Mouse (Mus musculus) MEL (cell line): ENCODE measurements around the gene Ap3m1. TPM values are rescaled to one million over a fixed set of nuclear protein-coding genes. Genes with fewer than 3 reads are reported as not detected.

Experiments used
- DNase-seq: peaks from one replicate; pipeline ENCODE4 v3.0.0; 2011; ENCODE audit warnings: low read depth, low spot score
- H3K27ac ChIP-seq: 2 replicates; pipeline ENCODE4 v1.5.1; 2012; ENCODE audit warnings: low read depth, mild to moderate bottlenecking, control low read depth, low read length, moderate library complexity; ENCODE audit not compliant: control insufficient read depth
- H3K27me3 ChIP-seq, 2 experiments: fragments of 150-350 bp in 1 of 2; sonication (generic) in 1 of 2; 2 replicates each; pipeline ENCODE4 v1.6.1; 2012; ENCODE audit warnings: low read length in 2 of 2, mild to moderate bottlenecking in 2 of 2, improper control_type of control experiment in 1 of 2, moderate library complexity in 1 of 2; ENCODE audit not compliant: insufficient read depth in 2 of 2, control insufficient read depth in 1 of 2
- H3K36me3 ChIP-seq, 2 experiments: 2 replicates each; pipeline ENCODE4 v1.6.1; 2012 to 2014; ENCODE audit warnings: low read length in 2 of 2, improper control_type of control experiment in 1 of 2, inconsistent platforms in 1 of 2, mild to moderate bottlenecking in 1 of 2; ENCODE audit not compliant: insufficient read depth in 2 of 2, control insufficient read depth in 1 of 2
- H3K4me1 ChIP-seq, 2 experiments: fragments of 150-350 bp in 1 of 2; sonication (generic) in 1 of 2; 2 replicates each; pipeline ENCODE4 v1.6.1; 2012; ENCODE audit warnings: low read length in 2 of 2, improper control_type of control experiment in 1 of 2, mild to moderate bottlenecking in 1 of 2; ENCODE audit not compliant: insufficient read depth in 2 of 2, control insufficient read depth in 1 of 2
- H3K4me3 ChIP-seq, 2 experiments: fragments of 150-350 bp in 1 of 2; sonication (generic) in 1 of 2; 2 replicates each; pipeline ENCODE4 v1.5.1; 2012; ENCODE audit warnings: low read depth in 2 of 2, low read length in 2 of 2, mild to moderate bottlenecking in 2 of 2, moderate library complexity in 2 of 2, control low read depth in 1 of 2, improper control_type of control experiment in 1 of 2; ENCODE audit not compliant: control insufficient read depth in 1 of 2, insufficient read depth in 1 of 2
- H3K79me2 ChIP-seq: 2 replicates; pipeline ENCODE4 v1.6.1; 2012; ENCODE audit warnings: mild to moderate bottlenecking, low read length, moderate library complexity; ENCODE audit not compliant: control insufficient read depth, poor library complexity, insufficient read depth
- H3K9ac ChIP-seq: 2 replicates; pipeline ENCODE4 v1.6.1; 2012; ENCODE audit warnings: low read depth, mild to moderate bottlenecking, control low read depth, low read length, moderate library complexity; ENCODE audit not compliant: control insufficient read depth, poor library complexity, severe bottlenecking
- H3K9me3 ChIP-seq: fragments of 150-350 bp; sonication (generic); replicated peaks from 2 replicates; pipeline ENCODE4 v1.6.1; 2012; ENCODE audit warnings: mild to moderate bottlenecking, low read length, improper control_type of control experiment, moderate library complexity; ENCODE audit not compliant: insufficient read depth
- CHD2 ChIP-seq: IDR thresholded peaks from 2 replicates; pipeline ENCODE4 v1.6.1; 2011; ENCODE audit warnings: low read length, improper control_type of control experiment
- CTCF ChIP-seq, 3 experiments: IDR thresholded peaks in 2 of 3; conservative IDR thresholded peaks in 1 of 3; 2 replicates each; pipeline ENCODE4 v1.5.1; 2011 to 2012; ENCODE audit warnings: low read length in 3 of 3, low read depth in 2 of 3, mild to moderate bottlenecking in 2 of 3, improper control_type of control experiment in 1 of 3, inconsistent platforms in 1 of 3, mixed read lengths in 1 of 3, moderate library complexity in 1 of 3; ENCODE audit not compliant: control insufficient read depth in 1 of 3, insufficient read depth in 1 of 3, poor library complexity in 1 of 3, severe bottlenecking in 1 of 3
- E2F4 ChIP-seq: IDR thresholded peaks from 2 replicates; pipeline ENCODE4 v1.6.1; 2011; ENCODE audit warnings: low read depth, low read length, improper control_type of control experiment, borderline replicate concordance
- ELF1 ChIP-seq: IDR thresholded peaks from 2 replicates; pipeline ENCODE4 v1.6.1; 2014; ENCODE audit warnings: low read depth, mild to moderate bottlenecking, inconsistent platforms, low read length, improper control_type of control experiment, moderate library complexity
- GABPA ChIP-seq: IDR thresholded peaks from 2 replicates; pipeline ENCODE4 v1.6.1; 2012; ENCODE audit warnings: low read depth, mild to moderate bottlenecking, inconsistent platforms, low read length, improper control_type of control experiment, moderate library complexity
- GATA1 ChIP-seq: IDR thresholded peaks from 2 replicates; pipeline ENCODE4 v1.6.1; 2011; ENCODE audit warnings: low read depth, low read length, improper control_type of control experiment
- HCFC1 ChIP-seq: IDR thresholded peaks from 2 replicates; pipeline ENCODE4 v1.6.1; 2012; ENCODE audit warnings: low read depth, mild to moderate bottlenecking, inconsistent platforms, low read length, improper control_type of control experiment, moderate library complexity
- KAT2A ChIP-seq: conservative IDR thresholded peaks from 2 replicates; pipeline ENCODE4 v1.6.1; 2012; ENCODE audit warnings: low read depth, low read length, improper control_type of control experiment, inconsistent platforms
- MAFK ChIP-seq: IDR thresholded peaks from 2 replicates; pipeline ENCODE4 v1.6.1; 2011; ENCODE audit warnings: low read depth, mild to moderate bottlenecking, low read length, improper control_type of control experiment, borderline replicate concordance
- MAX ChIP-seq: IDR thresholded peaks from 2 replicates; pipeline ENCODE4 v1.6.1; 2011; ENCODE audit warnings: low read length, improper control_type of control experiment
- MAZ ChIP-seq: IDR thresholded peaks from 2 replicates; pipeline ENCODE4 v1.6.1; 2012; ENCODE audit warnings: low read depth, mild to moderate bottlenecking, inconsistent platforms, low read length, improper control_type of control experiment
- MEF2A ChIP-seq: IDR thresholded peaks from 2 replicates; pipeline ENCODE4 v1.6.1; 2014; ENCODE audit warnings: low read depth, mild to moderate bottlenecking, inconsistent platforms, low read length, improper control_type of control experiment; ENCODE audit not compliant: poor library complexity, insufficient replicate concordance, severe bottlenecking; ENCODE audit errors: extremely low read depth
- MYB ChIP-seq: IDR thresholded peaks from 2 replicates; pipeline ENCODE4 v1.6.1; 2011; ENCODE audit warnings: mild to moderate bottlenecking, low read depth, low read length, improper control_type of control experiment
- NELFE ChIP-seq: IDR thresholded peaks from 2 replicates; pipeline ENCODE4 v1.6.1; 2011; ENCODE audit warnings: low read depth, low read length, improper control_type of control experiment
- NRF1 ChIP-seq: IDR thresholded peaks from 2 replicates; pipeline ENCODE4 v1.6.1; 2014; ENCODE audit warnings: low read depth, mild to moderate bottlenecking, inconsistent platforms, low read length, improper control_type of control experiment, moderate library complexity; ENCODE audit not compliant: poor library complexity, insufficient read depth, severe bottlenecking
- POLR2A ChIP-seq, 2 experiments: IDR thresholded peaks; 2 replicates each; pipeline ENCODE4 v1.6.1; 2011 to 2012; ENCODE audit warnings: low read length in 2 of 2, mild to moderate bottlenecking in 2 of 2, control low read depth in 1 of 2, improper control_type of control experiment in 1 of 2, low read depth in 1 of 2, moderate library complexity in 1 of 2; ENCODE audit not compliant: control insufficient read depth in 1 of 2, insufficient read depth in 1 of 2, poor library complexity in 1 of 2
- RAD21 ChIP-seq: IDR thresholded peaks from 2 replicates; pipeline ENCODE4 v1.6.1; 2011; ENCODE audit warnings: mild to moderate bottlenecking, low read depth, low read length, improper control_type of control experiment
- SIN3A ChIP-seq: IDR thresholded peaks from 2 replicates; pipeline ENCODE4 v1.6.1; 2012; ENCODE audit warnings: low read length, improper control_type of control experiment, inconsistent platforms
- SMC3 ChIP-seq: IDR thresholded peaks from 2 replicates; pipeline ENCODE4 v1.6.1; 2011; ENCODE audit warnings: low read depth, low read length, improper control_type of control experiment
- TBP ChIP-seq: IDR thresholded peaks from 2 replicates; pipeline ENCODE4 v1.8.0; 2011; ENCODE audit warnings: low read depth, low read length, improper control_type of control experiment
- TCF12 ChIP-seq: IDR thresholded peaks from 2 replicates; pipeline ENCODE4 v1.6.1; 2014; ENCODE audit warnings: low read depth, mild to moderate bottlenecking, inconsistent platforms, low read length, improper control_type of control experiment, moderate library complexity
- USF2 ChIP-seq, 2 experiments: IDR thresholded peaks; 2 replicates each; pipeline ENCODE4 v1.6.1; 2011 to 2012; ENCODE audit warnings: improper control_type of control experiment in 2 of 2, low read length in 2 of 2, borderline replicate concordance in 1 of 2, inconsistent platforms in 1 of 2, low read depth in 1 of 2, mild to moderate bottlenecking in 1 of 2; ENCODE audit not compliant: insufficient read depth in 1 of 2
- ZMIZ1 ChIP-seq: IDR thresholded peaks from 2 replicates; pipeline ENCODE4 v1.6.1; 2012; ENCODE audit warnings: low read depth, mild to moderate bottlenecking, inconsistent platforms, low read length, improper control_type of control experiment, moderate library complexity
- polyA plus RNA-seq, 2 experiments: library from polyadenylated mRNA; stranded (reverse) in 1 of 2; unstranded in 1 of 2; fragments of >175 nt in 1 of 2; fragments of >200 nt in 1 of 2; gene quantifications; 2 replicates each; pipeline versions ENCODE4 v1.2.1 to v1.2.4; 2012; ENCODE audit warnings: low replicate concordance in 2 of 2, low read depth in 1 of 2; ENCODE audit not compliant: insufficient read length in 2 of 2, insufficient read depth in 1 of 2, missing spikeins in 1 of 2
- total RNA-seq: library from RNA; depleted of rRNA; stranded (reverse); fragments of 300-350 nt; gene quantifications from 2 replicates; pipeline ENCODE4 v1.2.3, GENCODE M21; 2012

The Ap3m1 gene
- total and polyA plus RNA-seq, 3 experiments, result 31.8 to 47.4 TPM; not detected in 1

DNA sequence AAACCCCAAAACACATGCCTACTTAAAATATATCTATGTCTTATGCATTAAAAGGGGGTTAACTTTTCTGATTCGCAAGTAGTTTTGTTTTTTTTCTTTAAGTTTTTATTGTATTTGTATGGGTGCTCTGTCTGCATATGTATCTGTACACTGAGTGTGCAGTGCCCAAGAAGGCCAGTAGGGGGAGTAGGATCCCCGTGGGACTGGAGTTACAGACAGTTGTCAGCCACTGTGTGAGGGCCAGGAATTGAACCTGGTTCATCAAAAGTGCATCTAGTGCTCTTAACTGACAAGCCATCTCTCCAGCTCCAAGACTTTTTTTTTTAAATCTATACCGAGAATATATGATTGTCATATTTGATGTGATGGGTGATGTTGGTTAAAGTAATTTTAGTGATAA, 1.6 kb downstream of the Ap3m1 start (continued):
- TF ChIP-seq ELF1 (no peak; the same call in 1 of the 2 replicates), TCF12 (no peak), RAD21 (peak; percentile 56), SIN3A (peak; percentile 61; the same call in 1 of the 2 replicates), ZMIZ1 (no peak), NRF1 (no peak), USF2 (IDR thresholded peaks at IDR 0.05; ENCODE audit: borderline replicate concordance in 1 of 2, insufficient read depth in 1 of 2, low read depth in 1 of 2, low read length in 2 of 2) (no peak), NELFE (no peak), MEF2A (no peak), E2F4 (no peak), GABPA (0 out of 2 replicates have a peak, but pooled peaks have one; percentile 15), GATA1 (0 out of 2 replicates have a peak, but pooled peaks have one; percentile 2), HCFC1 (peak; percentile 53; the same call in 1 of the 2 replicates), MYB (no peak), KAT2A (no peak), POLR2A (IDR thresholded peaks at IDR 0.05; ENCODE audit: control insufficient read depth in 1 of 2, insufficient read depth in 1 of 2, low read depth in 1 of 2, low read length in 2 of 2, poor library complexity in 1 of 2) (no peak), MAX (no peak), MAZ (no peak), MAFK (no peak), CHD2 (no peak)

DNA sequence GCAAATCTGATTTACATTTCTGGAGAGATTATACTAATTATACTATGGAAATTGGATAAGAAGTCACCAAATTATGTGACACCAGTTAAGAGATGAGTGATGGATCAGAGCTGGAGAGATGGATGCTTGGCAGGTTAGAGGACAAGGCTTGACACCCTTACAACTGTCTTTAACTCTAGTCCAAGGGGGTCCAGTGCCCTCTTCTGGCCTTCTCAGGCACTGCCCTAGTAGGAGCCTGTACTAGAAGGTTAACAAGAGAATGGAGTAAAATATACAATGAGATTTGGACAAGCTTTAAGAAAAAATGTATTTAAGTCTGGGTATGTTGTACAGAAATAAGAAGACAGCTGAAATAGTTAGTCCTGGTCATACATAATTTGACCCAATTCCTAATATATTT, 3.4 kb downstream of the Ap3m1 start:
- Histone ChIP-seq H3K79me2 (peaks cover 34% of the 10 kb centered on the region), H3K4me3 (no peak overlapping the region), H3K4me1 (peaks cover under 1 to 8% of the 10 kb centered on the region in 2 experiments; a peak in 3 of 4 replicates), H3K9me3 (no peaks in the 10 kb centered on the region), H3K27ac (no peak overlapping the region), H3K36me3 (peaks cover 0 to 6% of the 10 kb centered on the region in 2 experiments; a peak in 2 of 4 replicates), H3K27me3 (no peaks in the 10 kb centered on the region), H3K9ac (no peak overlapping the region)
- DNase-seq, result peak; percentile 67
- TF ChIP-seq CTCF (IDR thresholded peaks at IDR 0.05 in 2 of 3, conservative IDR thresholded peaks at IDR 0.05 in 1 of 3; ENCODE audit: control insufficient read depth in 1 of 3, insufficient read depth in 1 of 3, low read depth in 2 of 3, low read length in 3 of 3, poor library complexity in 1 of 3, severe bottlenecking in 1 of 3) (peak; percentile 55 to 64 (median 64)), RAD21 (peak; percentile 41), SMC3 (peak; percentile 58), TBP (no peak)
